Mouse (Mus musculus) forebrain, embryonic 16.5 days (tissue): ENCODE results near the gene Nudt17. TPM values are rescaled to one million over a fixed set of nuclear protein-coding genes. Genes with fewer than 3 reads are reported as not detected.
A peak's percentile ranks its signal among the peaks of the same experiment; 100 is the strongest.
"Not testable (repeated sequence)": the region's sequence is repeated elsewhere in the genome, so short reads cannot be mapped to it uniquely, and the experiment has no call there.

ENCODE experiments used
- ATAC-seq: fragments of 200-750 bp; cut with Nextera tagmentation; 2 replicates; pipeline ENCODE4 v1.8.0; 2017; ENCODE audit warnings: mild to moderate bottlenecking, moderate library complexity
- H3K27ac ChIP-seq: fragments of 300-500 bp; sonication (generic); 2 replicates; pipeline ENCODE4 v1.5.1; 2014; ENCODE audit warnings: low read length, control low read depth
- H3K27me3 ChIP-seq: fragments of 300-500 bp; sonication (generic); replicated peaks from 2 replicates; pipeline ENCODE4 v1.6.1; 2014; ENCODE audit warnings: low read length; ENCODE audit not compliant: control insufficient read depth, insufficient read depth
- H3K36me3 ChIP-seq: fragments of 300-500 bp; sonication (generic); 2 replicates; pipeline ENCODE4 v1.6.1; 2014; ENCODE audit not compliant: control insufficient read depth, insufficient read depth
- H3K4me1 ChIP-seq: fragments of 300-500 bp; sonication (generic); replicated peaks from 2 replicates; pipeline ENCODE4 v1.6.1; 2014; ENCODE audit warnings: low read length; ENCODE audit not compliant: control insufficient read depth, insufficient read depth
- H3K4me2 ChIP-seq: fragments of 300-500 bp; sonication (generic); 2 replicates; pipeline ENCODE4 v1.6.1; 2014; ENCODE audit warnings: mild to moderate bottlenecking, low read length, control low read depth
- H3K4me3 ChIP-seq: fragments of 300-500 bp; sonication (generic); replicated peaks from 2 replicates; pipeline ENCODE4 v1.5.1; 2014; ENCODE audit warnings: mild to moderate bottlenecking, low read length, control low read depth
- H3K9ac ChIP-seq: fragments of 300-500 bp; sonication (generic); replicated peaks from 2 replicates; pipeline ENCODE4 v1.6.1; 2014; ENCODE audit warnings: low read depth, low read length, control low read depth
- H3K9me3 ChIP-seq: fragments of 300-500 bp; sonication (generic); 2 replicates; pipeline ENCODE4 v1.6.1; 2016; ENCODE audit warnings: low read length; ENCODE audit not compliant: control insufficient read depth
- WGBS: fragments of 180-500 bp; shearing (Covaris S2); extraction: QIAGEN DNeasy Blood & Tissue Kit; methylation state at CpG from one replicate; pipeline ENCODE4 v1.1.7; 2014; 5-methylcytosine and 5-hydroxymethylcytosine counted together
- polyA plus RNA-seq: library from polyadenylated mRNA; unstranded; fragments of >200 nt; fragmentation: Nextera tagmentation; extraction: Ambion mirVana; gene quantifications from 2 replicates; pipeline ENCODE4 v1.2.1, GENCODE M21; 2015

Nudt17 gene
- polyA plus RNA-seq: 4.8 and 6.2 TPM in 2 replicates

DNA sequence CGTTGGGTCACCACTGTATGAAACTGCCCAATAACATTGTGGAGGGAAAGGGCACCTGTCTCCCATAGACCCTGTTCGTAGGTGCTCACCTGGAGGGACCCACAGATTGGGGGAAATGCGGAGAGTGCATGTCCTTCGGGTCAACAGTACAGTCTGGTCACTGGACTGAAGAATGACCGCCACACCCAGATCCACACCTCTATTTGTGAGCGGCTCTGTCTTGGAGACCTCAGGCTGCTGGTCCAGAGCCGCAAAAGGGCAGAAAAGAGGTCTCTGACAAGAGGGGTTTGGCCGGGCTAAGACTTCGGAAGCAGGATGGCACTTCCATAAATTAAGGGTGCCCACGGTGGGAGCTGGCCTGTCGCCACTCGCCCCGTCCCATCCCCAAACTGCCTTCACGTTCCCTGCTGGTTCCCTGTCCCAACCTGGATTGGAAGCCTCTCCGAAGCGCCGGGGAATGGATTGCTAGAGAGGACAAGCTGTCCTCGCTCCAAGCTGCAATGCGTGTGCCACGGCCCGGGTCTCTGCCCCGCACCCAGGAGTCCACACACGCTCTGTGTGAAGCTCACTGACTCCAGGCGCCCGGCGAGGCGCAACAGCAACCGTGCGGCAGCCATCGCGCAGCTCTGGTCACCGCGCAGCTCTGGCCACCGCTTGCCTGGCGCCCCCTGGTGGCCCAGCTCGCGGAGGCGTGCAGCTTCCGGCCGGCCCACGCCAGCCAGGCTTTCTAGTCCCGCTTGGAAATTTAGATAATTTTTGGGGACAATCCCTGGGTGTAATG, at the start of gene Nudt17:
Nudt17 (minus strand) TSS at position 660 of the 781 bp plus-strand sequence.
- peaks cover 12% of the 10 kb centered on the region for H3K36me3 ChIP-seq
- H3K4me2 ChIP-seq: peak within 1 kb of the TSS; percentile 90
- H3K9me3 ChIP-seq: no peaks in the 10 kb centered on the region
- WGBS: 5% methylated on average over 42 of the region's 42 CpGs
- H3K4me1 ChIP-seq: peaks cover 4% of the 10 kb centered on the region; the same call in 1 of the 2 replicates
- H3K4me3 ChIP-seq: peak within 1 kb of the TSS; percentile 56
- H3K9ac ChIP-seq: peak within 1 kb of the TSS; percentile 72
- no peak within 1 kb of the TSS for H3K27ac ChIP-seq
- ATAC-seq: peak; percentile 91
- no peaks in the 10 kb centered on the region for H3K27me3 ChIP-seq

GRCm38 (mm10) chr3:96757691-96758090, 49.3 kb upstream of the Nudt17 start:
- ATAC-seq: no peak
- 63% methylated on average over 7 of the region's 7 CpGs for WGBS
- no peaks in the 10 kb centered on the region for H3K9me3 ChIP-seq
- no peak overlapping the region for H3K4me2 ChIP-seq
- H3K27me3 ChIP-seq: no peaks in the 10 kb centered on the region
- H3K36me3 ChIP-seq: no peaks in the 10 kb centered on the region
- H3K4me3 ChIP-seq: no peak overlapping the region
- H3K4me1 ChIP-seq: no peaks in the 10 kb centered on the region
- no peak overlapping the region for H3K27ac ChIP-seq
- H3K9ac ChIP-seq: no peak overlapping the region

GRCm38 (mm10) chr3:96755935-96756334, 47.6 kb upstream of the Nudt17 start:
- H3K27ac ChIP-seq: no peak overlapping the region
- H3K4me2 ChIP-seq: no peak overlapping the region
- H3K4me3 ChIP-seq: no peak overlapping the region
- WGBS: 97% methylated on average over 1 of the region's 1 CpGs
- H3K4me1 ChIP-seq: no peaks in the 10 kb centered on the region
- no peak overlapping the region for H3K9ac ChIP-seq
- no peaks in the 10 kb centered on the region for H3K9me3 ChIP-seq
- H3K36me3 ChIP-seq: no peaks in the 10 kb centered on the region
- no peaks in the 10 kb centered on the region for H3K27me3 ChIP-seq
- ATAC-seq: no peak

DNA sequence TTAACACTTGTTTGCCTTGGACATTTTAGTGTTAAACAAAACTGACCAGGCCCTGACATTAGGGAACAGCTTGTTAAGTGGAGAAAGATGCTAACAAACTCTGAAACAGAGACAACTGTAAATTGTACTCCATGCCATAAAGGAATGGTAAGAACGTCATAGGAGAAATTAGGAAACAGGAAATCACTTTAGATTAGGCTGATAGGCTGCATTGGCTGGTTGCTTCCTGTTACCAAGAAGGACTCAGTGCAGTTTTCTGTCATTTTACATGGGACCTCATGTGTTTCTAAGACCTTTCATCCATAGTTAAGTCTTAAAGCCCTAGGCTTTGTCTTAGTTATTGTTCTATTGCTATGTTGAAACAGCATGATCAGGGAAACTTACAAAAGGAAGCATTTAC, 38.5 kb upstream of the Nudt17 start:
- Histone ChIP-seq H3K27me3 (no peaks in the 10 kb centered on the region), H3K36me3 (no peaks in the 10 kb centered on the region), H3K4me3 (no peak overlapping the region), H3K27ac (no peak overlapping the region), H3K4me1 (no peaks in the 10 kb centered on the region), H3K9me3 (no peaks in the 10 kb centered on the region), H3K4me2 (no peak overlapping the region), H3K9ac (no peak overlapping the region)
- no peak for ATAC-seq
- 93% methylated on average over 1 of the region's 1 CpGs for WGBS

GRCm38 (mm10) chr3:96744348-96744747, 36.0 kb upstream of the Nudt17 start:
- Histone ChIP-seq H3K9ac (no peak overlapping the region), H3K4me3 (no peak overlapping the region), H3K4me1 (no peaks in the 10 kb centered on the region), H3K36me3 (no peaks in the 10 kb centered on the region), H3K4me2 (no peak overlapping the region), H3K27me3 (no peaks in the 10 kb centered on the region), H3K27ac (no peak overlapping the region), H3K9me3 (no peaks in the 10 kb centered on the region)
- WGBS: 94% methylated on average over 3 of the region's 3 CpGs
- no peak for ATAC-seq

GRCm38 (mm10) chr3:96740279-96740678, 31.9 kb upstream of the Nudt17 start:
- not testable (repeated sequence) for H3K27me3 ChIP-seq, ATAC-seq, H3K4me2 ChIP-seq, H3K9me3 ChIP-seq, H3K4me1 ChIP-seq, H3K27ac ChIP-seq, H3K9ac ChIP-seq, H3K36me3 ChIP-seq, H3K4me3 ChIP-seq

DNA sequence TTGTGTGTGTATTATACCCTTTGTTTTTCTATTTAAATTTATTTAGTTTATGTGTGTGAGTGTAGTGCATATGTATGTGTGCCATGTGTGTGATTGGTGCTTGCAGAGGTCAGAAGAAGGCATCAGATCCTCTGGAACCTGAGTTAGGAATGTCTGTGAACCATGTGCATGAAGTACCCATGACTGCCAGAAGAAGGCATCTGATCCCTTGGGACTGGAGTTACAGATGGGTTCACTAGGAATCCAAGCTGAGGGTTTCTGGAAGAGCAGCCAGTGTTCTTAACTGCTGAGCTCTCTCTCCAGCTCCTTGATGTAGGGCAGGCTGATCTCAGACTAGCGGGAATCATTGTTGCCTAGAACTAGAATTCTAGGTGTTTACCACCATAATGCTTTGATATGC, 29.6 kb upstream of the Nudt17 start:
- H3K4me1 ChIP-seq: 0 out of 2 replicates have a peak, but pooled peaks cover 2% of the 10 kb centered on the region
- H3K36me3 ChIP-seq: no peaks in the 10 kb centered on the region
- ATAC-seq: no peak
- no peaks in the 10 kb centered on the region for H3K27me3 ChIP-seq
- H3K9me3 ChIP-seq: no peaks in the 10 kb centered on the region
- no peak overlapping the region for H3K9ac ChIP-seq
- H3K4me3 ChIP-seq: no peak overlapping the region
- 97% methylated on average over 1 of the region's 1 CpGs for WGBS
- H3K4me2 ChIP-seq: no peak overlapping the region
- no peak overlapping the region for H3K27ac ChIP-seq

- Histone ChIP-seq H3K9ac (no peak overlapping the region), H3K36me3 (no peaks in the 10 kb centered on the region), H3K4me1 (0 out of 2 replicates have a peak, but pooled peaks cover 2% of the 10 kb centered on the region), H3K4me3 (no peak overlapping the region), H3K27me3 (no peaks in the 10 kb centered on the region), H3K27ac (no peak overlapping the region), H3K4me2 (no peak overlapping the region), H3K9me3 (no peaks in the 10 kb centered on the region)
- 37% methylated on average over 1 of the region's 1 CpGs for WGBS
- no peak for ATAC-seq
Observed at GRCm38 (mm10) chr3:96737013-96737740, 28.8 kb upstream of the Nudt17 start.

GRCm38 (mm10) chr3:96735200-96735599, 26.8 kb upstream of the Nudt17 start:
- no peak for ATAC-seq
- H3K9me3 ChIP-seq: no peaks in the 10 kb centered on the region
- no peak overlapping the region for H3K4me2 ChIP-seq
- no peaks in the 10 kb centered on the region for H3K36me3 ChIP-seq
- H3K4me1 ChIP-seq: peaks cover 5% of the 10 kb centered on the region; the same call in 1 of the 2 replicates
- 93% methylated on average over 2 of the region's 2 CpGs for WGBS
- no peak overlapping the region for H3K27ac ChIP-seq
- no peak overlapping the region for H3K9ac ChIP-seq
- H3K27me3 ChIP-seq: no peaks in the 10 kb centered on the region
- H3K4me3 ChIP-seq: no peak overlapping the region
